Mouse (Mus musculus): ENCODE data around the gene Dcxr.

GRCm38 (mm10) chr11:120703696-120704454 lies 23.2 kb downstream of the Dcxr start:
- TF ChIP-seq POLR2A (IDR thresholded peaks at IDR 0.05; ENCODE audit: insufficient read length, low read depth) (no peak), E2F4 (IDR thresholded peaks at IDR 0.05; ENCODE audit: insufficient read depth) (no peak), TCF12 (IDR thresholded peaks at IDR 0.05; ENCODE audit: insufficient read depth, poor library complexity, severe bottlenecking) (no peak), USF1 (IDR thresholded peaks at IDR 0.05; ENCODE audit: low read depth) (no peak), MYOG (IDR thresholded peaks at IDR 0.05; ENCODE audit: control insufficient read depth in 1 of 3, insufficient read depth in 1 of 3, insufficient read length in 2 of 3, low read depth in 2 of 3) (no peak), MAX (IDR thresholded peaks at IDR 0.05; ENCODE audit: low read depth) (no peak), REST (IDR thresholded peaks at IDR 0.05; ENCODE audit: insufficient read depth, insufficient read length) (no peak), POLR2AphosphoS2 (IDR thresholded peaks at IDR 0.05; ENCODE audit: insufficient read length, low read depth) (no peak), SRF (IDR thresholded peaks at IDR 0.05; ENCODE audit: control insufficient read depth, insufficient read length, low read depth) (no peak), TCF3 (IDR thresholded peaks at IDR 0.05; ENCODE audit: insufficient read length, low read depth) (no peak), CEBPB (IDR thresholded peaks at IDR 0.05; ENCODE audit: insufficient read depth, poor library complexity, severe bottlenecking) (no peak)

Measured in myocyte (in vitro differentiated cells).